Mouse (Mus musculus) CH12.LX (cell line): ENCODE measurements around the gene Fmc1. TPM values are rescaled to one million over a fixed set of nuclear protein-coding genes. Genes with fewer than 3 reads are reported as not detected.
A peak's percentile ranks its signal among the peaks of the same experiment; 100 is the strongest.

ENCODE experiments used
- DNase-seq: peaks from one replicate; pipeline ENCODE4 v3.0.0-alpha.2; 2013; ENCODE audit errors: extremely low read depth
- H3K27ac ChIP-seq: 2 replicates; pipeline ENCODE4 v1.5.1; 2012; ENCODE audit warnings: low read depth, mild to moderate bottlenecking, control low read depth, moderate library complexity; ENCODE audit not compliant: insufficient read depth
- H3K27me3 ChIP-seq: replicated peaks from 2 replicates; pipeline ENCODE3; 2012; ENCODE audit warnings: inconsistent platforms
- H3K36me3 ChIP-seq, 2 experiments: replicated peaks in 1 of 2; 2 replicates each; pipeline versions ENCODE3 to v1.6.1; 2012; ENCODE audit warnings: inconsistent platforms in 1 of 2, low read length in 1 of 2, mild to moderate bottlenecking in 1 of 2, mixed read lengths in 1 of 2, moderate library complexity in 1 of 2; ENCODE audit not compliant: control insufficient read depth in 1 of 2, insufficient read depth in 1 of 2
- H3K4me1 ChIP-seq, 2 experiments: 2 replicates each; pipeline ENCODE4 v1.6.1; 2012; ENCODE audit warnings: inconsistent platforms in 1 of 2, moderate library complexity in 1 of 2; ENCODE audit not compliant: insufficient read depth in 2 of 2, control insufficient read depth in 1 of 2
- H3K4me2 ChIP-seq: 2 replicates; pipeline ENCODE4 v1.6.1; 2012; ENCODE audit warnings: low read depth, mild to moderate bottlenecking, control low read depth; ENCODE audit not compliant: poor library complexity, insufficient read depth, severe bottlenecking
- H3K4me3 ChIP-seq, 3 experiments: fragments of 150-350 bp in 1 of 3; sonication (generic) in 1 of 3; replicated peaks in 1 of 3; 2 replicates each; pipeline versions ENCODE3 to v1.5.1; 2011 to 2012; ENCODE audit warnings: low read depth in 2 of 3, low read length in 2 of 3, mild to moderate bottlenecking in 2 of 3, moderate library complexity in 2 of 3, control low read depth in 1 of 3, improper control_type of control experiment in 1 of 3, inconsistent platforms in 1 of 3, mixed read lengths in 1 of 3; ENCODE audit not compliant: poor library complexity in 1 of 3
- H3K79me2 ChIP-seq: replicated peaks from 2 replicates; pipeline ENCODE4 v1.6.1; 2012; ENCODE audit warnings: mild to moderate bottlenecking, moderate library complexity; ENCODE audit not compliant: control insufficient read depth, poor library complexity, insufficient read depth, severe bottlenecking; ENCODE audit errors: extremely low read depth
- H3K9ac ChIP-seq: 2 replicates; pipeline ENCODE4 v1.6.1; 2012; ENCODE audit warnings: low read depth, mild to moderate bottlenecking, control low read depth, moderate library complexity; ENCODE audit not compliant: insufficient read depth
- H3K9me3 ChIP-seq: replicated peaks from 2 replicates; pipeline ENCODE3; 2012; ENCODE audit warnings: low read length, inconsistent platforms, mixed read lengths
- BHLHE40 ChIP-seq: IDR thresholded peaks from 2 replicates; pipeline ENCODE4 v1.6.1; 2011; ENCODE audit warnings: mild to moderate bottlenecking, low read depth, low read length, improper control_type of control experiment
- CHD1 ChIP-seq: IDR thresholded peaks from 2 replicates; pipeline ENCODE4 v1.6.1; 2012; ENCODE audit warnings: low read depth, low read length, improper control_type of control experiment, inconsistent platforms
- CHD2 ChIP-seq: IDR thresholded peaks from 2 replicates; pipeline ENCODE4 v1.6.1; 2011; ENCODE audit warnings: low read length, improper control_type of control experiment
- CTCF ChIP-seq, 2 experiments: IDR thresholded peaks in 1 of 2; conservative IDR thresholded peaks in 1 of 2; 2 replicates each; pipeline ENCODE4 v1.5.1; 2011 to 2012; ENCODE audit warnings: low read depth in 2 of 2, low read length in 2 of 2, improper control_type of control experiment in 1 of 2, inconsistent platforms in 1 of 2, mild to moderate bottlenecking in 1 of 2, moderate library complexity in 1 of 2
- E2F4 ChIP-seq: IDR thresholded peaks from 2 replicates; pipeline ENCODE4 v1.6.1; 2011; ENCODE audit warnings: low read depth, low read length, improper control_type of control experiment; ENCODE audit not compliant: insufficient replicate concordance
- ELF1 ChIP-seq: IDR thresholded peaks from 2 replicates; pipeline ENCODE4 v1.6.1; 2014; ENCODE audit warnings: low read depth, mild to moderate bottlenecking, inconsistent platforms, low read length, improper control_type of control experiment
- EP300 ChIP-seq: IDR thresholded peaks from 2 replicates; pipeline ENCODE4 v1.6.1; 2011; ENCODE audit warnings: low read length, improper control_type of control experiment
- ETS1 ChIP-seq: conservative IDR thresholded peaks from 2 replicates; pipeline ENCODE4 v1.6.1; 2012; ENCODE audit warnings: low read depth, mild to moderate bottlenecking, inconsistent platforms, low read length, improper control_type of control experiment, moderate library complexity
- GABPA ChIP-seq: IDR thresholded peaks from 2 replicates; pipeline ENCODE4 v1.6.1; 2012; ENCODE audit warnings: low read depth, low read length, improper control_type of control experiment, inconsistent platforms; ENCODE audit not compliant: insufficient replicate concordance
- HCFC1 ChIP-seq: IDR thresholded peaks from 2 replicates; pipeline ENCODE4 v1.6.1; 2012; ENCODE audit warnings: low read depth, mild to moderate bottlenecking, inconsistent platforms, low read length, improper control_type of control experiment
- IRF4 ChIP-seq: IDR thresholded peaks from 2 replicates; pipeline ENCODE4 v1.6.1; 2014; ENCODE audit warnings: low read depth, mild to moderate bottlenecking, inconsistent platforms, low read length, improper control_type of control experiment
- JUND ChIP-seq: conservative IDR thresholded peaks from 2 replicates; pipeline ENCODE4 v1.6.1; 2011; ENCODE audit warnings: low read depth, low read length, improper control_type of control experiment
- KAT2A ChIP-seq: IDR thresholded peaks from 2 replicates; pipeline ENCODE4 v1.6.1; 2012; ENCODE audit warnings: low read length, improper control_type of control experiment, inconsistent platforms; ENCODE audit not compliant: insufficient replicate concordance
- MAFK ChIP-seq: IDR thresholded peaks from 2 replicates; pipeline ENCODE4 v1.6.1; 2011; ENCODE audit warnings: low read length, improper control_type of control experiment; ENCODE audit not compliant: insufficient replicate concordance
- MAX ChIP-seq: IDR thresholded peaks from 2 replicates; pipeline ENCODE4 v1.6.1; 2011; ENCODE audit warnings: low read length, improper control_type of control experiment
- MXI1 ChIP-seq: IDR thresholded peaks from 2 replicates; pipeline ENCODE4 v1.6.1; 2011; ENCODE audit warnings: mild to moderate bottlenecking, low read depth, low read length, improper control_type of control experiment
- MYC ChIP-seq: IDR thresholded peaks from 2 replicates; pipeline ENCODE4 v1.6.1; 2011; ENCODE audit warnings: low read depth, mild to moderate bottlenecking, improper control_type of control experiment, low read length
- NELFE ChIP-seq: IDR thresholded peaks from 2 replicates; pipeline ENCODE4 v1.6.1; 2011; ENCODE audit warnings: low read depth, low read length, improper control_type of control experiment
- NRF1 ChIP-seq: IDR thresholded peaks from 2 replicates; pipeline ENCODE4 v1.6.1; 2014; ENCODE audit warnings: low read depth, mild to moderate bottlenecking, inconsistent platforms, low read length, improper control_type of control experiment, moderate library complexity
- POLR2A ChIP-seq: IDR thresholded peaks from 2 replicates; pipeline ENCODE4 v1.6.1; 2011; ENCODE audit warnings: low read depth, mild to moderate bottlenecking, improper control_type of control experiment, low read length
- POLR2AphosphoS2 ChIP-seq: IDR thresholded peaks from 2 replicates; pipeline ENCODE4 v1.6.1; 2011; ENCODE audit warnings: low read depth, low read length, improper control_type of control experiment
- RAD21 ChIP-seq: IDR thresholded peaks from 2 replicates; pipeline ENCODE4 v1.6.1; 2011; ENCODE audit warnings: low read depth, mild to moderate bottlenecking, low read length, improper control_type of control experiment, moderate library complexity
- RCOR1 ChIP-seq: conservative IDR thresholded peaks from 2 replicates; pipeline ENCODE4 v1.6.1; 2012; ENCODE audit warnings: low read depth, mild to moderate bottlenecking, inconsistent platforms, low read length, improper control_type of control experiment
- SIN3A ChIP-seq: IDR thresholded peaks from 2 replicates; pipeline ENCODE4 v1.6.1; 2012; ENCODE audit warnings: low read length, improper control_type of control experiment, inconsistent platforms
- SMC3 ChIP-seq: IDR thresholded peaks from 2 replicates; pipeline ENCODE4 v1.6.1; 2011; ENCODE audit warnings: low read depth, low read length, improper control_type of control experiment
- TBP ChIP-seq: conservative IDR thresholded peaks from 2 replicates; pipeline ENCODE4 v1.6.1; 2011; ENCODE audit warnings: low read depth, low read length, improper control_type of control experiment
- TCF12 ChIP-seq: IDR thresholded peaks from 2 replicates; pipeline ENCODE4 v1.6.1; 2014; ENCODE audit warnings: low read depth, mild to moderate bottlenecking, inconsistent platforms, low read length, improper control_type of control experiment
- UBTF ChIP-seq: IDR thresholded peaks from 2 replicates; pipeline ENCODE4 v1.6.1; 2012; ENCODE audit warnings: low read depth, mild to moderate bottlenecking, inconsistent platforms, low read length, improper control_type of control experiment, moderate library complexity
- USF2 ChIP-seq: conservative IDR thresholded peaks from 2 replicates; pipeline ENCODE4 v1.6.1; 2011; ENCODE audit warnings: low read depth, low read length, improper control_type of control experiment
- ZC3H11A ChIP-seq: IDR thresholded peaks from 2 replicates; pipeline ENCODE4 v1.6.1; 2012; ENCODE audit warnings: low read depth, mild to moderate bottlenecking, inconsistent platforms, low read length, improper control_type of control experiment
- ZKSCAN1 ChIP-seq: IDR thresholded peaks from 2 replicates; pipeline ENCODE4 v1.6.1; 2012; ENCODE audit warnings: low read depth, inconsistent platforms, low read length, improper control_type of control experiment, borderline replicate concordance
- ZMIZ1 ChIP-seq: IDR thresholded peaks from 2 replicates; pipeline ENCODE4 v1.6.1; 2012; ENCODE audit warnings: low read depth, mild to moderate bottlenecking, inconsistent platforms, low read length, improper control_type of control experiment
- dilution Hi-C: fragments of 300-500 bp; cut with MboI; formaldehyde crosslinking; loops from 2 replicates; pipeline ENCODE4 v1.14.3; 2020; ENCODE audit warnings: low sequenced_read_pairs; ENCODE audit not compliant: extremely low pct_unique_long_range_greater_than_20kb, extremely low pct_ligation_motif_present
- in situ Hi-C: fragments of 300-500 bp; cut with MboI; formaldehyde crosslinking; loops from 3 replicates; pipeline ENCODE4 v1.14.3; 2019; ENCODE audit warnings: low sequenced_read_pairs, low pct_ligation_motif_present, low pct_unique_long_range_greater_than_20kb, mixed read lengths
- polyA plus RNA-seq: library from polyadenylated mRNA; unstranded; fragments of >175 nt; gene quantifications from 2 replicates; pipeline ENCODE4 v1.2.1, GENCODE M21; 2012; ENCODE audit warnings: low read depth; ENCODE audit not compliant: insufficient read length
- total RNA-seq, 2 experiments: library from RNA; depleted of rRNA; stranded (reverse); fragments of 300-350 nt in 1 of 2; fragments of >200 nt in 1 of 2; gene quantifications; 2 replicates each; pipeline ENCODE4 v1.2.3; 2012 to 2014

The Fmc1 gene
- total and polyA plus RNA-seq, 3 experiments: 30.4 to 78.2 (median 47.3) TPM

DNA sequence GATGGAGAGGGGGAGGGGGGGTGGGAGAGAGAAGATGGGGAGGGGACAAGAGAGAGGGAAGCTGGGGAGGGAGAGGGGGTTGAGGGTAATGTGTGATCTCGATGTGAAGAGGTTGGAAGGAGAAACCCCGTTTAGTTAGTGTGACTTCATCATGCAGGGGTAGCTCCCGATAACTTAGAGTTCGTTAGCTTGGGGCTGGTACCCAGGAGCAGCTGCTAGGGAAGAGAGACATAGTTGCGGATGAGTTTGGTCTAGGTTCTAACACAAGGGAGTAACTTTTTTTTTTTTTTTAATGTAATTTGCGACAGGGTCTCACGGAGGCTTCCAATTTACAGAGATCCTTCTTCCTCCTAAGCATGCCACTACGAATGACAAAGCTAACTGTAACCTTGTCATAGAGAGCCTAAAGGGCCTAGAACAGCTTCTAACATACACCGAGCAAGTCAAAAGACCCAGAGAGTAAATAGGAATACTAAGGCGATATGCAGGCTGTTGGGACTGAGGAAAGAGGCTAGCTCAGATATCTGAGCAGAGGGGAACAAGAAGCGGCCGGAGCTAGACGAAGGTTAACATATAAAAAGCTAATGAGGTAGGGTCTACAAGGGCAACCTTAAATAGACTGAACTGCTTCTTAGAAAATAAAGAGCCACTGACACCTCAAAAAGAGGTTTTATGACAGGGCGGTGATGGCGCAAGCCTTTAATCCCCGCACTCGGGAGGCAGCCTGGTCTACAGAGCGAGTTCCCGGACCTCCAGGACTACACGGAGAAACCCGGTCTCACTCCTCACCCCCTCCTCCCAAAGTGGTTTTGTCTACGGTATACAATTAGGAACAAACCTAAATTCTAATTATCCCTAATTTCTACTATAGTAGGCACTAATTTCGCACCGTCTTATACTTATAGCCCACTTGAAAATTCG is 542 bp upstream of the Fmc1 start (continued):
- TF ChIP-seq CTCF (conservative IDR thresholded peaks at IDR 0.05 in 1 of 2, IDR thresholded peaks at IDR 0.05 in 1 of 2; ENCODE audit: low read depth in 2 of 2, low read length in 2 of 2): no peak
- TF ChIP-seq TCF12: no peak
- TF ChIP-seq BHLHE40: peak; percentile 35; the same call in 1 of the 2 replicates
- no peak for TF ChIP-seq ELF1

DNA sequence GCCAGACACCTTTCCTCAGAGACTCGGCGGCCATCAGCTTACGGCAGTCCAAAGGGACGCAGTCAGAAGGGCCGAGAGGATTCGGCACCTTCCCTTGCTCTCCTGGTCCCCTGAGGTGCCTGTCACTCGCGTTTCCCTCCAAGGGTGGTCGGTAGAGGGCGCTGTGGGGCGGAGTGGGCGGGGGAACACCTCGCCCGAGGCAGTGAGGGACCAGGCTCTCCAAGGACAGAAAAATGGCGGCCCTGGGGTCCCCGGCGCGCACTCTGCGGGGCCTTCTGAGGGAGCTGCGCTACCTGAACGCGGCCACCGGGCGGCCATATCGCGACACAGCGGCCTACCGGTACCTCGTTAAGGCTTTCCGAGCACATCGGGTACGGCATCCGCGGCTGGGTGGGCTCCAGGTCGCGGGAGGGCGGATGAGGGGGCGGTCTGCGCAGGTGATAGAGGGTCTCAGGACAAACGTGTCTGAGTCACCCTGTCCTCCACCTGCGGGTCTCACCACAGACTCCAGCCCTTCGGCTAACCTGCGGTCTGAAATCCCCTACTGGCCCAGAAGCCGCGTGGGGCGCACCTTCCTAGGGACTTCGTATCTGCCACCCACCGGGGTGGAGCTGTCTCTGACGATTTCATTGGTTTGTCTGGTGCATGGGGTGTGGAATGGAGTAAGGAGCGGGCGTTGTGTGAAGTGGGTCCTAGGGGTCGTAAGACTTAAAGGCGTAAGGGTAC is 1.5 kb downstream of the Fmc1 start:
- 0 out of 2 replicates have a peak overlapping the region, but pooled peaks have one; percentile 74 for H3K4me2 ChIP-seq
- in situ Hi-C loops: loop anchor here (25.0 kb wide), 1 partner anchor 373 kb away; no protein-coding TSS in a partner anchor
- TF ChIP-seq TBP (0 out of 2 replicates have a peak, but pooled peaks have one; percentile 38), E2F4 (no peak), POLR2A (peak; percentile 79), NRF1 (peak; percentile 55), NELFE (peak; percentile 71), ZMIZ1 (peak; percentile 88), CHD1 (no peak), MAX (peak; percentile 41; the same call in 1 of the 2 replicates), ELF1 (0 out of 2 replicates have a peak, but pooled peaks have one; percentile 45), SIN3A (peak; percentile 80), ETS1 (no peak), JUND (no peak), GABPA (no peak), MAFK (no peak), CHD2 (no peak), USF2 (no peak), RCOR1 (0 out of 2 replicates have a peak, but pooled peaks have one; percentile 48), RAD21 (no peak; the same call in none of the 2 replicates), HCFC1 (peak; percentile 62), BHLHE40 (no peak), POLR2AphosphoS2 (0 out of 2 replicates have a peak, but pooled peaks have one; percentile 22), MXI1 (peak; percentile 85), IRF4 (peak; percentile 66), CTCF (conservative IDR thresholded peaks at IDR 0.05 in 1 of 2, IDR thresholded peaks at IDR 0.05 in 1 of 2; ENCODE audit: low read depth in 2 of 2, low read length in 2 of 2) (peak; percentile 39 to 87; a peak in 2 of 4 replicates), UBTF (peak; percentile 69; the same call in 1 of the 2 replicates), KAT2A (peak; percentile 61; the same call in 1 of the 2 replicates), ZKSCAN1 (no peak), ZC3H11A (no peak), EP300 (0 out of 2 replicates have a peak, but pooled peaks have one; percentile 9), SMC3 (peak; percentile 42), MYC (peak; percentile 65), TCF12 (peak; percentile 82)

More for the DNA sequence above, 1.5 kb downstream of the Fmc1 start:
- Histone ChIP-seq H3K27ac (peak overlapping the region; percentile 77), H3K9ac (peak overlapping the region; percentile 70), H3K79me2 (no peaks in the 10 kb centered on the region; the same call in 1 of the 2 replicates), H3K4me1 (peaks cover 3 to 18% of the 10 kb centered on the region in 2 experiments; a peak in 3 of 4 replicates), H3K27me3 (no peaks in the 10 kb centered on the region), H3K36me3 (peaks cover 0 to 8% of the 10 kb centered on the region in 2 experiments), H3K9me3 (no peaks in the 10 kb centered on the region), H3K4me3 (peak overlapping the region; percentile 85 to 90 (median 85))
- peak; percentile 94 for DNase-seq
- dilution Hi-C loops: no loop called here
